Mouse (Mus musculus) urinary bladder, postnatal 25 days (tissue): Measurements from ENCODE around the gene Itprip.

ENCODE experiments used
- DNase-seq: peaks from one replicate; pipeline ENCODE4 v3.0.0; 2022; ENCODE audit warnings: low spot score

Itprip gene

GRCm38 (mm10) chr19:47919126-47919965 is at the start of gene Itprip, which contains the start of gene Cfap43:
Gene Itprip, minus strand, starts transcription at chr19:47919299.
Gene Cfap43, minus strand, starts transcription at chr19:47919287.
- peak; percentile 75 for DNase-seq

- DNase-seq: no peak
These were observed 39.1 kb upstream of the Itprip start for GRCm38 (mm10) chr19:47958181-47958580.

DNA sequence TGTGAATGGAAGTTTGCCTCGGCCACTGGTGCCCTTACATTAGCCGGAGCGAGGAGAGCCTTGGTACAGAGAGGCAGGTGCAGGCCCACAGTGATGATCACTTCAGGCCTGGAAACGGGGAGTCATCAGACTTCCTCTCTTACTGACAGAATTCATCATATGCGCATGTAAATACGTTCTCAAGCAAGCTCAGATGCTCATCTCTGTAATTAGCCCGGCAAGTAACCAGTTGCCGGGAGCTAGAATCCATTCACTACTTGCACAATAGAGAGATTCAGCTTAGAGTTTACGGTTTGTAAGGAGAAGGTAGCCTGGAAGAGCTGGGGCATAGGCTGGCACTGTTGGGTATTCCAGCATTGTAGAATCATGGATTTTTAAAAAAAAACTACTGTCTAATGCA is 34.1 kb upstream of the Itprip start:
- no peak for DNase-seq

- no peak for DNase-seq
These were observed 31.8 kb upstream of the Itprip start for GRCm38 (mm10) chr19:47950946-47951345.

GRCm38 (mm10) chr19:47946821-47947465 is 27.8 kb upstream of the Itprip start:
- DNase-seq: no peak

GRCm38 (mm10) chr19:47939361-47939760 is 20.3 kb upstream of the Itprip start:
- DNase-seq: no peak

DNA sequence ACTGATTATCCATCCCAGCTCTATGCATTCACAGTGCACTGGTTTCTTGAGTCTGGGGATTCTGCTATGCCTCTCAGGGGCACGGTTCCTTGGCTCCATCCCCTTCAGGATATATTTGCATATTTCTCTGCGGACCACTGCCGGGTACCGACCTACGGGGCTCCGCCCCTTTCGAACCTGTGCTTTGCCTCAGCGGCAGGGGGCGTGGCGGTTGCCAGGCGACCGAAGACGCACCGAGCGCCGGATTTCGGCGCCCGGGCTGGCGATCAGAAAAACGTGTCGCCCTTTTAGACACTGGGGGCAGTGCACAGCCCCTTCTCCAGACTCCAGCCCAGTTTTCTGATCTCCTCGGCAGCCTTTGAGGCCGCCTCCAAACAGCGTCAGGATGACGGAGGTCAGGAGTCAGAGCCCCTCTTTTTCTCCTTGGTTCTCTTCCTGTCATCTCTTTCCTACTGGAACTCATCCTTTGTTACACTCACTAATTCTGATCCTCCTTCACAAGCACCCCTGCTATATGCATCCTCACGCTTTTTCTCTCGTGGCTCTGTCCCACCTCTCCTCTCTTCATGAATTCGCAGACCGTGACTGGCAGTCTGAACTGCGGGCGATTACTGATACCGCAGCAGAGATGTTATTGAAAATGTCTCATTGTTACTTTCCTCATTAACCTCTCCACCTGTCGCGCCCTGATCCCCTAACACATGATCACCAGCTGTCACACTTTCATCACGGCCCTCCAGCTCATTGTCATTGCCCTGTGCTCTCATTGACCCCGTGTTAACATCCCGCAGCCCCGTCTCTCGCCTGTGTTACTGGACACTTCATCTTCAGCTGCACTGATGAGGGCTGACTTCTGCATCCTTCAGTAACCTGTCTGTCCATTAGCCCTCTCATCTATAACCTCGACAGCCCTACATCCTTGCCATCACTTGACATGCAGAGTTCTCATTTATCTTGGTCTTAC is 18.6 kb upstream of the Itprip start, which contains the start of gene Cfap58:
Cfap58 (plus strand) TSS at position 233 of the 964 bp plus-strand sequence.
- DNase-seq: peak; percentile 42

DNA sequence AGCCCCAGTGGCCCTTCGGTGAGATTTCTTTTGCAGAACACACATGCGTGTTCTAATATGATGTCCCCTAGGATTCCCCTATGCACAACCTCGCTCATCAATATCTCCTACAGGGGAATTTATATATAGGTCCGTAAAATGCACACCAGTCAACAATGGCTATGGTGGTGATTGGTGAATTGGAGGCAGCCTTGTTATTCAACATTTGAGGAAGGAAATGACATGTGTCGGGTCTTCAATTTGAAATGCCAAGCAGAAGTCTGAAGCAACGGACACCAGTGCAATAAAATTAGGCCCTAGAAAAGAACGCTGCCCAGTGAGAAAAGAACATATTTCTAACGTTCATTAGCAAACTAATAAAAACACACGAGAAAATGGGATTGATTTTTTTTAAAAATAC is 17.8 kb upstream of the Itprip start:
- DNase-seq: no peak

DNA sequence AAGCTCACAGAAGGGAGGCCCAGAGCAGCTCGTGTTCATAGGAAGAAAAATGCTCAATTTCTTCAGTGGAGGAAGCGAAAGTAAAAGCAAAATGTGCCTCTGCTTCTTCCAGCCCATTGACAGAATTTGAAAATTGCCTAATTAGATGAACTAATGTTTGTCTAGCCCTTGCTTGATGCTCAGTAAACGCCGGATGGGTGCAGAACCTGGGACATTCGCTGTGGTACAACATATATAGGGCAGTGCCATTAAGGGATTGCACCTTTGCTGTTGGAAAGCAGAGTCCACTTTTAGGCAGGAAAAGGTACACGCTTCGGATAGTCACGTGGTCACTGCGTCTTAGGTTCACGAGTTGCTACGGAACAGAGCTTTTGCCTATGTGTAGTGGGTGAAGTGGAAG is 17.4 kb upstream of the Itprip start:
- DNase-seq: no peak

DNA sequence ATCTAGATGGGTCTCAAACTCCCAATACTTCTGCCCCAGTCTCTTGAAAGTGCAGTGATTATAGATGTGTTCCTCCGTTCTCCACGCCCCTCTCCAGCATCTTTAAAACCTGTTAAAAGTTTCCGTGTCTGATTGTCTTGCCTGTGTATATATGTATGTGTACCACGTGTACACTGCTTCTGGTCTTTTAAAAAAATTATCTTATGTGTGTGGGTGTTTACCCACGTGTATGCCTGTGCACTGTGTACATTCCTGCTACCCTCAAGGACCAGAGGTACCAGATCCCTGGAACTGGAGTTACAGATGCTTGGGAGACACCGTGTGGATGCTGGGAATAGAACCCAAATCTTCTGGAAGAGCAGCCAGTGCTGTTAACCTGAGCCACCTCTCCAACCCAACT is 16.4 kb upstream of the Itprip start:
- no peak for DNase-seq

DNA sequence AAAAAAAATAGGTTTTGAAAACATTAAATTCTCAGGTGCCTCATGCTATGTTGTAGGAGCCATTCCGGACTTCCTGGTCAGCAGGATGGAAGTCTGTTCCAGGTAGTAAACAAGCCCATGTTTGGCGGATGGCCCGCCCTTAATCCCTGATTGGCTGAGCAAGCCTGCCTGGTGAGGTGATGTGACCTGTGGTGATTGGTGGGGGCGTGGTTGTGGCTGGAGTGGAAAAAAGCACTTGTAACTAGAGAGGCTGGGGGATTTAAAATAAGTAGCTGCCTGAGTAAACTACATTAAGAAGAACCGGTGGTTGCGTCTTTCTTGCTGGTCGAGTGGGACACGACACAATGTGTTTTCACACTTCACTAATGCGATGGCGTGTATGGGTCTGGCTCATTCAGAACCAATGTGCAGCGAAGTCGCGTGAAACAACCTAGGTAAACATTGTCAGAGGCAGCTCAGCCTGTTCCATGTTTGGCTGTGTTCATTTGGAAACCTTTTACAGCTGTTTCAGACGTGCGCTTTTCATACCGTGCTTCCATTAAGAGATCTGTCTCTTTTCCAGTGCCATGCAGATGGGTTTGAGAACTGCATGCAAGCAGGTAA is 15.6 kb upstream of the Itprip start:
- no peak for DNase-seq

DNA sequence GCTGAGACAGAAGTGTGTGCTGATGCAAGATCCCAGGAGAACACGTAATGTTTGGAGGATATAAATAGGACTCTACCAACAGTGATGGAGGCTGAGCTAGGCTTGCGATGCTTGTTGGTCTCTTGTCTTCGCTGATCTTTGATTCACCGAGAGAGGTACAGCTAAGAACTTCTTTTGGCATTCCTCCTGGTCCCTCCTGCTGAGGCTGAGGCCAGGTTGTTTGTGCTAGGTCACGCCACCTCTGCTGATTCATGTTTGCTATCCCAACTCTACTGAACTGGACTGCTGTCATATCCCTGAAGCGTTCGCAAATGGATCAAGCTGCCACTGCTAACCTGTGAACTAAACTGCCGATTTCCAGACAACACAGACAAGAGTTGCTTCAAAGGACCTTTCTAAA is 15.0 kb upstream of the Itprip start:
- no peak for DNase-seq

GRCm38 (mm10) chr19:47931982-47932638 is 13.0 kb upstream of the Itprip start:
- DNase-seq: no peak

DNA sequence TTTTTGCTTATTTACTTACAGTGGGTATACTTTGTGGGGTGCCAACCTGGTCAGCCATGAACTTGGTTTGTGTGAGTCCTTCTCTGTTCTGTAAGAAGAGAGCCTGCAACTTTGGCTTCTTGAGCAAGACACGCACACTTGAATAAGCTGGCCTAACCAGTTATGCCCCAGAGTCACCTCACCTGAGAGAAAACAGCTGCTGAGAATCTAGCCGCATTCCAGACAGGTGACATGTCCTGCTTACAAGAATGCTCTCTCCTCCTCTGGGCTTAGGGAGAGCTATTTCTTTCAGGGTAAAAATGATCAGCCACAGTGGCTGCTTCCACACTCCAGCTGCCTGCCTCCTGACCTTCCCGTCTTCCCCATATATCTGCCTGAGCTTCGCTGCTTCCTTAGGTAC is 9.9 kb upstream of the Itprip start:
- DNase-seq: no peak

GRCm38 (mm10) chr19:47927032-47927431 is 7.9 kb upstream of the Itprip start:
- no peak for DNase-seq

GRCm38 (mm10) chr19:47925819-47926218 is 6.7 kb upstream of the Itprip start:
- no peak for DNase-seq

DNA sequence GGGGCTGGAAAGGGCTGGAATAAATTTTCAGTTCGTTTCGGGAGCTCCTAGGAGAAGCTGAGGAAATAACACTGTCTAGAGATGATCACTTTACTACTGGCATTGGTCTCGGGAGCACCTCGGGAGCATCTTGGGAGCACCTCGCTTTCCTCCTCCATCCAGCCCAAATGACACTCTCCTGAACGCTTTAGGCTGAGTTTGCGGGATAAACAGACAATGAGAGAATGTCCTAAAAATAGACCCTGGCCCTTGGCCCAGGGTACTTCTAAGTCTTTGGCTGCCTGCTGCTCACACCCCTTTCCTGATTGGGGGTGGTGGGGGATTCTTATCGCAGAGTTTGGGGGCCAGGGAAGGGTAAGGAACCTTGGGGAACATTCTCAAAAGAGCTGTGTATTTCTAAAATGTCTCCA is 872 bp upstream of the Itprip start:
- DNase-seq: no peak

DNA sequence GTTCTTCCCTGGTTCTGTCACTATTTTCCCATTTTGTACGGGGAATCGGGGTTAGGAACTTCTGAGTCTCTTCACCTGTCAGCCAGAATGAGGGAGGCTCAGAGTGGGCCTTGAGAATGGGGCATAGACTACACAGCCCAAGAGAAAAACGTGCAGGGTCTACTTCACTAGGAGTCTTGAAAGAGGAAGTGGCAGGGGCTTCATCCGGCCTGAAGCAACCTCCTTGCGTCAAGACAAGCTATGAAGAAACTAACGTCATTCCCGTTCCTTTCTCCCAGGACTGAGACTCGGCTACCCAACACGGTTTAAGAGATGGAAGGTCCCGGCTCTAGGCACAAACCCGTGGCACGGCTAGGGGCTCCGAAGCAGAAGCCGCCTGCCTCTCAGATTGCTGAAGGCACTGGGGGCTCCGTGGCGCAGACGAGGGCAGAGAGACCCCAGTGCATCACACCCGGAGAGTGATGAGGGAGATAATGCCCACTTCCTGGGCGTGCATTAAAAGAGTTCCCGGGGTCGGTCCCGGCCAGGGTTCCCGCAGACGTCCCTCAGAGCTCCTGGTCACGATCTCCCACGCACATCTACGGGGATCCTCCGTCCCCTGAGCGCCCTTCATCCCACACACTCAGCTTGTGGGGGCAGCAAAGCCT is 521 bp downstream of the Itprip start:
- DNase-seq: no peak

DNA sequence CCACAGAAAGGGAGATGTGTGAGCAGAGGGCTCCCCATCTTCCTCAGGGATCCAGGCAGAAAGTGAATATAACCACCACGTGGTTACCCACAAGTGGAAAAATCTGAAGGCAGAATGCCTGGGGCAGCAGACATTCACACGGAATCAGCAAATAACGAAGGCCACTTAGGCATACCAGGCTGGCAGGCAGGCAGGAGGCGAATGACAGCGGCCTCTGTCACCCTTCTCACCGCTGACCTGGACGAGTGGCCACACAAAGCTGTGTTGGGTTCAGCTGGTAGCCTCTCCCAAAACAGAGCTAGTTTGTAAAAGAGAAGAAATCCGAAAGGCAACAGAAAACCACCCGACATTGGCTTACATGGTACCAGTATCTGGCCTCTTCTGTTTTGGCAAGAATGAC is 1.1 kb downstream of the Itprip start:
- no peak for DNase-seq

GRCm38 (mm10) chr19:47917396-47917795 is 1.7 kb downstream of the Itprip start:
- no peak for DNase-seq

- no peak for DNase-seq
These were observed 3.8 kb downstream of the Itprip start for GRCm38 (mm10) chr19:47915251-47915650.
